Mouse (Mus musculus) testis, adult 2 months (tissue): ENCODE results near the gene Rbm14. TPM values are rescaled to one million over a fixed set of nuclear protein-coding genes. Genes with fewer than 3 reads are reported as not detected.
A peak's percentile ranks its signal among the peaks of the same experiment; 100 is the strongest.
"Not testable (repeated sequence)": the region's sequence is repeated elsewhere in the genome, so short reads cannot be mapped to it uniquely, and the experiment has no call there.

Experiments
- H3K27ac ChIP-seq: fragments of 200-500 bp; 2 replicates; pipeline ENCODE4 v1.5.1; 2012; ENCODE audit warnings: low read depth, low read length; ENCODE audit not compliant: control insufficient read depth, insufficient read depth
- H3K27me3 ChIP-seq: fragments of 200-500 bp; 2 replicates; pipeline ENCODE4 v1.6.1; 2012; ENCODE audit warnings: mild to moderate bottlenecking, low read length, moderate library complexity; ENCODE audit not compliant: control insufficient read depth, insufficient read depth
- H3K36me3 ChIP-seq: fragments of 200-500 bp; 2 replicates; pipeline ENCODE4 v1.6.1; 2012; ENCODE audit warnings: mild to moderate bottlenecking, low read length; ENCODE audit not compliant: control insufficient read depth, insufficient read depth
- H3K4me1 ChIP-seq: fragments of 200-500 bp; 2 replicates; pipeline ENCODE4 v1.6.1; 2012; ENCODE audit warnings: low read length; ENCODE audit not compliant: control insufficient read depth, insufficient read depth
- H3K4me3 ChIP-seq: fragments of 200-500 bp; 2 replicates; pipeline ENCODE4 v1.5.1; 2012; ENCODE audit warnings: low read depth, mild to moderate bottlenecking, low read length, moderate library complexity, mixed read lengths; ENCODE audit not compliant: control insufficient read depth
- CTCF ChIP-seq: fragments of 200-500 bp; IDR thresholded peaks from 2 replicates; pipeline ENCODE4 v1.5.1; 2012; ENCODE audit warnings: low read depth, mild to moderate bottlenecking, inconsistent platforms, low read length, moderate library complexity; ENCODE audit not compliant: control insufficient read depth, insufficient read depth, insufficient replicate concordance
- POLR2A ChIP-seq: fragments of 200-500 bp; IDR thresholded peaks from 2 replicates; pipeline ENCODE4 v1.6.1; 2012; ENCODE audit warnings: low read depth, mild to moderate bottlenecking, inconsistent platforms, low read length, moderate library complexity; ENCODE audit not compliant: control insufficient read depth
- polyA plus RNA-seq: library from polyadenylated mRNA; depleted of rRNA; stranded (reverse); fragments of >200 nt; gene quantifications from 2 replicates; pipeline ENCODE4 v1.2.3, GENCODE M21; 2012

Gene Rbm14
- polyA plus RNA-seq, 1 experiment = 45.7 TPM

GRCm38 (mm10) chr19:4813015-4813414, 1.6 kb upstream of the Rbm14 start:
- peaks cover 2% of the 10 kb centered on the region; the same call in 1 of the 2 replicates for H3K36me3 ChIP-seq
- no peak overlapping the region for H3K27ac ChIP-seq
- H3K4me1 ChIP-seq = no peaks in the 10 kb centered on the region; the same call in 1 of the 2 replicates
- TF ChIP-seq CTCF (peak; percentile 55; the same call in 1 of the 2 replicates), POLR2A (no peak)
- peak overlapping the region; percentile 58 for H3K4me3 ChIP-seq
- H3K27me3 ChIP-seq = no peaks in the 10 kb centered on the region

GRCm38 (mm10) chr19:4812334-4812949, 1.0 kb upstream of the Rbm14 start:
- peak overlapping the region; percentile 95 for H3K4me3 ChIP-seq
- H3K4me1 ChIP-seq, H3K36me3 ChIP-seq, H3K27me3 ChIP-seq: not testable (repeated sequence)
- H3K27ac ChIP-seq = peak overlapping the region; percentile 98

GRCm38 (mm10) chr19:4811909-4812242, 442 bp upstream of the Rbm14 start:
- H3K27ac ChIP-seq = peak overlapping the region; percentile 98
- H3K4me3 ChIP-seq = peak overlapping the region; percentile 95
- TF ChIP-seq POLR2A = no peak
- H3K4me1 ChIP-seq = no peaks in the 10 kb centered on the region; the same call in 1 of the 2 replicates
- H3K36me3 ChIP-seq = peaks cover 2% of the 10 kb centered on the region; the same call in 1 of the 2 replicates
- no peaks in the 10 kb centered on the region for H3K27me3 ChIP-seq

DNA sequence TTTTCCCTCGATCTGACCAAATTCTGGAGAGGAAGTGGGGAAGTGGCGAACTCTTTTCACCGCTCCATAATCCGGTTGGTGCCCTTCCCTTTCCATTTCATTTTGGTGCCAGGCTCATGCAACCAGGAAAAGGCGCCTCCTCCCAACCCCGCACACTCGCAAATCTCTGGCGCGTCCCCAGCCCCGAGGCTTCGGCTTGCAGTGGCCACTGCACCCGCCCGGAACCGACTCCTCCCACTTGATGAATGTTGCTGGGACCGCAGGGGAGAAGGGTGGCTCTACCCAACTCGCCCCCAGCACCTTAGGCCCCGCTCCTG, 730 bp downstream of the Rbm14 start:
- Histone ChIP-seq H3K4me1 (no peaks in the 10 kb centered on the region; the same call in 1 of the 2 replicates), H3K4me3 (peak overlapping the region; percentile 95), H3K27me3 (no peaks in the 10 kb centered on the region), H3K27ac (peak overlapping the region; percentile 100), H3K36me3 (peaks cover 2% of the 10 kb centered on the region; the same call in 1 of the 2 replicates)
- TF ChIP-seq CTCF (no peak), POLR2A (no peak)

GRCm38 (mm10) chr19:4810309-4810708, 1.1 kb downstream of the Rbm14 start:
- peak overlapping the region; percentile 100 for H3K27ac ChIP-seq
- H3K27me3 ChIP-seq = no peaks in the 10 kb centered on the region
- TF ChIP-seq CTCF = no peak
- no peak for TF ChIP-seq POLR2A
- peaks cover 2% of the 10 kb centered on the region; the same call in 1 of the 2 replicates for H3K36me3 ChIP-seq
- H3K4me3 ChIP-seq = peak overlapping the region; percentile 95
- no peaks in the 10 kb centered on the region; the same call in 1 of the 2 replicates for H3K4me1 ChIP-seq

DNA sequence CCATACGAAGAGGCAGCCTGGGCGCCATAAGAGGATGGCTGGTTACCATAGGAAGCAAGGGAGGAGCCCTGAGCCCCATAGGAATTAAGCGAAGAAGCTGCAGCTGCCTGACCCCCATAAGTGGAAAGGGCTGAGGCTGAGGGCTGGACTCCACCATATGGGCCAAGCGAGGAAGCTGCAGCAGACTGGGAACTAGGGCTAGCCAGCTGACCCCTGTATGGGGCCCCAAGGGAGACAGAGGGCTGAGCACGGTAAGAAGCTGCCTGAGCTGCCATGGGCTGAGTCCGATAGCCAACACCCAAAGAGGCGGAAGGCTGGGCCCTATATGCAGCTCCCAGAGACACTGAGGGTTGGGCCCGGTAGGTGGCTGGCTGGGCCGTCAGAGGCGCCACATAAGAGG, 8.2 kb downstream of the Rbm14 start:
- TF ChIP-seq POLR2A = no peak
- no peak for TF ChIP-seq CTCF
- Histone ChIP-seq H3K27me3 (no peaks in the 10 kb centered on the region), H3K4me3 (no peak overlapping the region), H3K27ac (no peak overlapping the region), H3K4me1 (no peaks in the 10 kb centered on the region; the same call in 1 of the 2 replicates), H3K36me3 (peaks cover 3% of the 10 kb centered on the region)

DNA sequence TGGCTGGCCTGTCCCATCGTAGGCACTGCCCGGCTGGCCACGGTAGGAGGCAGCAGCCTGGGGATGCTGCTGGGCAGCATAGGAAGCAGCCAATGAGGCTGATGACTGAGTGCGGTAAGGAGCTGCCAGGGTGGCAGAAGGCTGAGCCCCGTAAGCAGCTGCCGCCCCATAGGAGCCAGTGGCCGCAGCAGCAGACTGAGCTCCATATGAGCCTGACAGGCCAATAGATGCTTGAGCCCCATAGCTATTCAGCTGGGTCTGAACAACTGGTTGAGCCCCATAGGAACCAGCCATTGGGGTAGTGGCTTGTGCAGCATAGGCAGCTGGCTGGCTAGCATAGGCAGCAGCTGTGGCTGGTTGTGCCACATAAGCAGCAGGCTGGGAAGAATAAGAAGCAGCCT, 8.7 kb downstream of the Rbm14 start:
- Histone ChIP-seq H3K36me3 (peaks cover 3% of the 10 kb centered on the region), H3K27me3 (no peaks in the 10 kb centered on the region), H3K4me1 (no peaks in the 10 kb centered on the region; the same call in 1 of the 2 replicates), H3K4me3 (no peak overlapping the region), H3K27ac (no peak overlapping the region)
- TF ChIP-seq CTCF = no peak
- TF ChIP-seq POLR2A = no peak

GRCm38 (mm10) chr19:4799083-4799482, 12.4 kb downstream of the Rbm14 start:
- Histone ChIP-seq H3K4me1 (peaks cover under 1% of the 10 kb centered on the region), H3K27ac (no peak overlapping the region), H3K4me3 (no peak overlapping the region), H3K27me3 (no peaks in the 10 kb centered on the region), H3K36me3 (peaks cover 3% of the 10 kb centered on the region)
- TF ChIP-seq CTCF (no peak), POLR2A (no peak)
